16 mouse cellular contexts compared by ENCODE assay signal in the genomic region with DNA sequence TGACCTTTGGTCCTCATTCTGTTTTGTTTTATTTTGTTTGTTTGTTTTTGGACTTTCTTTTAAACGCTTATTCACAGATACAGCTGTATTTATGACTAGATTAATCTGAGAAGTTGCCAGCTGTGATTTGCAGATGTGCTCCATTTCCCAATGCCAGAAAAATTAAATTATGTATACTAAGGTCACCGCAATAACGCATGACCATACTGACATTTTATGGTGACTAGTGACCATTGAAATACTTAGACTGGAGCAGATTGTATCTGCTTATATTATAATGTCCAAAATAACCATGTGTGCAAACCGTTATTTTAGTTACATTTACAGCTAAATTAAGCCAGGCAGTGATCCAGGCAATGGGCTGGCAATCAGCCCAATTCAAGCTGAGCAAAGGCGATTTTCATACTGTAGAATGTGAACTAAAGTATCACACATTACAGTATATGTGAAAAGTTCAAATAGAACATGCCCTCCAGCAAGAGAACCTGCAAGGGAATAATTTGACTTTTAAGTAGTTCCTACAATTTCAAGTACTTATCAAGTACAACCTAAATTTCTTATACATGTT.
"Had no signal": no experiment of that assay in that cellular context is flagged by ENCODE, and none has a peak within 500 bp of the region (broad histone marks: within the 10 kb centered on the region; RNA-seq: fewer than 3 reads in every experiment).

No protein-coding gene starts in this region.

- H3K36me3 ChIP-seq: limb, embryonic 10.5 days; limb, embryonic 13.5 days; liver, embryonic 12.5 days; liver, embryonic 15.5 days had no signal

- H3K4me2 ChIP-seq: limb, embryonic 13.5 days; liver, embryonic 12.5 days; liver, embryonic 15.5 days; midbrain, embryonic 11.5 days had no signal

- H3K27ac ChIP-seq: left cerebral cortex, adult 2 months; limb, embryonic 10.5 days; limb, embryonic 13.5 days; liver, embryonic 12.5 days; liver, embryonic 15.5 days had no signal

- H3K4me1 ChIP-seq: liver, embryonic 12.5 days; liver, embryonic 15.5 days had no signal

- DNase-seq: kidney, adult 2 months; kidney, postnatal 25 days; layer of hippocampus, postnatal 36 days; liver; lung, adult 2 months; lung, postnatal 14 days; lung, postnatal 4 days; midbrain, embryonic 14.5 days; thymus, adult 18-20 months; thymus, postnatal 36 days had no signal

- H3K9ac ChIP-seq: limb, embryonic 13.5 days; liver, embryonic 12.5 days; liver, embryonic 15.5 days had no signal

- H3K9me3 ChIP-seq: limb, embryonic 10.5 days; limb, embryonic 13.5 days; liver, embryonic 12.5 days; liver, embryonic 15.5 days had no signal

- ATAC-seq: liver, embryonic 12.5 days had no signal

- H3K27me3 ChIP-seq: limb, embryonic 13.5 days; liver, embryonic 12.5 days; liver, embryonic 15.5 days had no signal

- H3K4me3 ChIP-seq: left cerebral cortex, adult 2 months; limb, embryonic 10.5 days; limb, embryonic 13.5 days; liver, embryonic 12.5 days; liver, embryonic 15.5 days had no signal
